9 mouse cellular contexts compared by ENCODE assay signal in the genomic region with DNA sequence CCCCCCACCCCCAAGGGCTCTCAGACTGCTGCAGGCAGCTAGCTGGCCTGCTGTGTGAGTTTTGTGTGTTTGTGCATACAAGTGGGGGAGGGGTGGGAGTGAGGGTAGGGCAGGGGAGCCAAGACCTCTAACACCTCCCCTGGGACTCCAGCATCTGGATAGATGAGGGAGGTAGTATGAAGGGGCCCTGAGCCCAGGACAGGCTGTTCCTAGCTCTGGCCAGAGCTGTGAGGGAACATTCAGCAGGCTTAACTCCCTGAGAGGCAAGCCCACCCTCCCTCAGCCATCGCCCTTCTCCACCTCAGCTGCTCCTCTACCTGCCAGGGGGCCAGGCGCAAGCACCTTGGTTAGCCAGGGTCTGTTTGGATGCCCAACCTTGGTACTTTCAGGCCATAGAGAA. TPM values are rescaled to one million over a fixed set of nuclear protein-coding genes. Genes with fewer than 3 reads are reported as not detected.
DNase-seq lines count a peak whose midpoint lies in the region; ATAC-seq and TF ChIP-seq lines count a peak whose summit lies in the region.
"Had no signal": no experiment of that assay in that cellular context is flagged by ENCODE, and none has a peak within 500 bp of the region (broad histone marks: within the 10 kb centered on the region; RNA-seq: fewer than 3 reads in every experiment).

No protein-coding gene starts in this region.

- TF ChIP-seq CTCF in intestine, postnatal 0 days (IDR thresholded peaks at IDR 0.05; ENCODE audit: low read depth), result no peak

- 0 out of 2 replicates have a peak overlapping the region, but pooled peaks have one; percentile 0 for H3K9ac ChIP-seq in intestine, embryonic 14.5 days (ENCODE audit: low read length)
- H3K9ac ChIP-seq in intestine, postnatal 0 days (ENCODE audit: low read depth, low read length), result no peak overlapping the region
- no peak overlapping the region for H3K9ac ChIP-seq in embryonic facial prominence, embryonic 13.5 days
- peak overlapping the region; percentile 21; the same call in 1 of the 2 replicates for H3K9ac ChIP-seq in heart, embryonic 12.5 days
- H3K9ac ChIP-seq in liver, embryonic 15.5 days, result no peak overlapping the region
- H3K9ac ChIP-seq: neural tube, embryonic 12.5 days had no signal

- H3K4me3 ChIP-seq in intestine, embryonic 14.5 days (ENCODE audit: low read depth, low read length), result no peak overlapping the region
- no peak overlapping the region for H3K4me3 ChIP-seq in intestine, postnatal 0 days (ENCODE audit: low read depth, low read length)
- no peak overlapping the region for H3K4me3 ChIP-seq in embryonic facial prominence, embryonic 13.5 days
- no peak overlapping the region for H3K4me3 ChIP-seq in heart, embryonic 12.5 days
- H3K4me3 ChIP-seq in liver, embryonic 15.5 days (replicated peaks), result no peak overlapping the region
- H3K4me3 ChIP-seq: neural tube, embryonic 12.5 days had no signal

- H3K27ac ChIP-seq in intestine, embryonic 14.5 days (ENCODE audit: low read depth), result no peak overlapping the region
- no peak overlapping the region for H3K27ac ChIP-seq in intestine, postnatal 0 days (ENCODE audit: low read depth, low read length)
- peak overlapping the region; percentile 64; the same call in 1 of the 2 replicates for H3K27ac ChIP-seq in embryonic facial prominence, embryonic 13.5 days
- peak overlapping the region; percentile 67 for H3K27ac ChIP-seq in heart, embryonic 12.5 days (ENCODE audit: poor library complexity, severe bottlenecking)
- H3K27ac ChIP-seq in liver, embryonic 15.5 days (replicated peaks), result peak overlapping the region; percentile 45
- H3K27ac ChIP-seq: neural tube, embryonic 12.5 days had no signal

- H3K4me1 ChIP-seq in intestine, embryonic 14.5 days (replicated peaks; ENCODE audit: control insufficient read depth, insufficient read depth, low read length), result peaks cover 39% of the 10 kb centered on the region
- peaks cover 18% of the 10 kb centered on the region for H3K4me1 ChIP-seq in intestine, postnatal 0 days (replicated peaks; ENCODE audit: control insufficient read depth, insufficient read depth, low read length)
- H3K4me1 ChIP-seq in embryonic facial prominence, embryonic 13.5 days, result peaks cover 39% of the 10 kb centered on the region
- H3K4me1 ChIP-seq in heart, embryonic 12.5 days (replicated peaks), result peaks cover 58% of the 10 kb centered on the region
- peaks cover 45% of the 10 kb centered on the region for H3K4me1 ChIP-seq in liver, embryonic 15.5 days (replicated peaks)

- no peak overlapping the region for H3K4me2 ChIP-seq in intestine, embryonic 14.5 days (ENCODE audit: low read length)
- no peak overlapping the region for H3K4me2 ChIP-seq in intestine, postnatal 0 days (replicated peaks; ENCODE audit: low read depth)
- H3K4me2 ChIP-seq in embryonic facial prominence, embryonic 13.5 days, result no peak overlapping the region
- peak overlapping the region; percentile 2 for H3K4me2 ChIP-seq in heart, embryonic 12.5 days
- no peak overlapping the region for H3K4me2 ChIP-seq in liver, embryonic 15.5 days
- H3K4me2 ChIP-seq: neural tube, embryonic 12.5 days had no signal

- H3K27me3 ChIP-seq in intestine, embryonic 14.5 days (replicated peaks; ENCODE audit: control insufficient read depth, insufficient read depth, low read length), result no peaks in the 10 kb centered on the region
- no peaks in the 10 kb centered on the region for H3K27me3 ChIP-seq in intestine, postnatal 0 days (replicated peaks; ENCODE audit: control insufficient read depth, insufficient read depth, low read length)
- no peaks in the 10 kb centered on the region for H3K27me3 ChIP-seq in embryonic facial prominence, embryonic 13.5 days
- no peaks in the 10 kb centered on the region for H3K27me3 ChIP-seq in heart, embryonic 12.5 days (replicated peaks)
- H3K27me3 ChIP-seq in liver, embryonic 15.5 days, result no peaks in the 10 kb centered on the region
- H3K27me3 ChIP-seq: neural tube, embryonic 12.5 days had no signal

- H3K36me3 ChIP-seq in intestine, embryonic 14.5 days (ENCODE audit: control insufficient read depth, insufficient read depth, low read length), result 0 out of 2 replicates have a peak, but pooled peaks cover 1% of the 10 kb centered on the region
- no peaks in the 10 kb centered on the region for H3K36me3 ChIP-seq in intestine, postnatal 0 days (ENCODE audit: control insufficient read depth, insufficient read depth)
- 0 out of 2 replicates have a peak, but pooled peaks cover 2% of the 10 kb centered on the region for H3K36me3 ChIP-seq in embryonic facial prominence, embryonic 13.5 days
- peaks cover 4% of the 10 kb centered on the region; the same call in 1 of the 2 replicates for H3K36me3 ChIP-seq in heart, embryonic 12.5 days
- H3K36me3 ChIP-seq in liver, embryonic 15.5 days (replicated peaks), result no peaks in the 10 kb centered on the region; the same call in 1 of the 2 replicates
- H3K36me3 ChIP-seq: neural tube, embryonic 12.5 days had no signal

- no peaks in the 10 kb centered on the region for H3K9me3 ChIP-seq in intestine, embryonic 14.5 days (ENCODE audit: control insufficient read depth, low read length)
- no peaks in the 10 kb centered on the region for H3K9me3 ChIP-seq in intestine, postnatal 0 days (ENCODE audit: control insufficient read depth)
- no peaks in the 10 kb centered on the region for H3K9me3 ChIP-seq in embryonic facial prominence, embryonic 13.5 days
- no peaks in the 10 kb centered on the region for H3K9me3 ChIP-seq in heart, embryonic 12.5 days (replicated peaks)
- no peaks in the 10 kb centered on the region for H3K9me3 ChIP-seq in liver, embryonic 15.5 days (replicated peaks)
- H3K9me3 ChIP-seq: neural tube, embryonic 12.5 days had no signal

- ATAC-seq in intestine, embryonic 14.5 days (replicated peaks; ENCODE audit: low FRiP score, low TSS enrichment, low read depth), result no peak
- ATAC-seq in intestine, postnatal 0 days, result no peak
- ATAC-seq in embryonic facial prominence, embryonic 13.5 days (ENCODE audit: insufficient number of reproducible peaks, insufficient read depth, low FRiP score, low TSS enrichment, low read depth), result no peak
- no peak for ATAC-seq in heart, embryonic 12.5 days (ENCODE audit: insufficient number of reproducible peaks, low FRiP score)
- ATAC-seq in liver, embryonic 15.5 days (ENCODE audit: insufficient read depth), result no peak

- DNase-seq in intestine, embryonic 14.5 days (ENCODE audit: low spot score), result no peak
- no peak for DNase-seq in adipocyte (ENCODE audit: low spot score)
- no peak for DNase-seq in urinary bladder, postnatal 25 days (ENCODE audit: low spot score)
- DNase-seq in left cerebral cortex, adult 11 months (ENCODE audit: low spot score), result no peak

- 83% methylated on average over 2 of the region's 2 CpGs for WGBS in intestine, embryonic 14.5 days
- 95% methylated on average over 2 of the region's 2 CpGs for WGBS in intestine, postnatal 0 days
- WGBS in embryonic facial prominence, embryonic 13.5 days, result 100% methylated on average over 2 of the region's 2 CpGs
- 87% methylated on average over 2 of the region's 2 CpGs for WGBS in heart, embryonic 12.5 days
- 60% methylated on average over 2 of the region's 2 CpGs for WGBS in liver, embryonic 15.5 days (ENCODE audit: insufficient replicate concordance)

RNA-seq across cellular contexts. Expression of gene Ppif, which starts 15.0 kb away (rescaled TPM):
- 71.2 and 71.4 TPM in 2 replicates for polyA plus RNA-seq in intestine, embryonic 14.5 days (2014; fragmentation: Nextera tagmentation; extraction: Ambion mirVana)
- 73.8 and 80.0 TPM in 2 replicates for polyA plus RNA-seq in intestine, postnatal 0 days (2015; fragmentation: Nextera tagmentation; extraction: Ambion mirVana)
- polyA plus RNA-seq in embryonic facial prominence, embryonic 13.5 days (2015; fragmentation: Nextera tagmentation; extraction: Ambion mirVana), result 31.4 and 34.1 TPM in 2 replicates
- polyA plus RNA-seq in heart, embryonic 12.5 days (2016; fragmentation: Nextera tagmentation; extraction: Ambion mirVana), result 101 and 104 TPM in 2 replicates
- 26.4 and 26.8 TPM in 2 replicates for polyA plus RNA-seq in liver, embryonic 15.5 days (2015; fragmentation: Nextera tagmentation; extraction: Ambion mirVana)

RNA-seq across cellular contexts. Expression of gene Zcchc24, which starts 59.9 kb away (rescaled TPM):
- polyA plus RNA-seq in intestine, embryonic 14.5 days (2014; fragmentation: Nextera tagmentation; extraction: Ambion mirVana), result 32.8 and 33.6 TPM in 2 replicates
- 10.3 and 12.1 TPM in 2 replicates for polyA plus RNA-seq in intestine, postnatal 0 days (2015; fragmentation: Nextera tagmentation; extraction: Ambion mirVana)
- polyA plus RNA-seq in embryonic facial prominence, embryonic 13.5 days (2015; fragmentation: Nextera tagmentation; extraction: Ambion mirVana), result 29.4 and 32.7 TPM in 2 replicates
- 30.4 and 31.9 TPM in 2 replicates for polyA plus RNA-seq in heart, embryonic 12.5 days (2016; fragmentation: Nextera tagmentation; extraction: Ambion mirVana)
- 7.5 and 8.3 TPM in 2 replicates for polyA plus RNA-seq in liver, embryonic 15.5 days (2015; fragmentation: Nextera tagmentation; extraction: Ambion mirVana)

Comparison
In these comparisons a context has a peak if more than half of its experiments do, and no peak if none do; other contexts are left out.
1. H3K9ac ChIP-seq: peak in intestine, embryonic 14.5 days (single experiment) and heart, embryonic 12.5 days (single experiment); none in intestine, postnatal 0 days (single experiment), embryonic facial prominence, embryonic 13.5 days (single experiment) and liver, embryonic 15.5 days (single experiment).
2. H3K27ac ChIP-seq: peak in embryonic facial prominence, embryonic 13.5 days (single experiment), heart, embryonic 12.5 days (single experiment) and liver, embryonic 15.5 days (single experiment); none in intestine, embryonic 14.5 days (single experiment) and intestine, postnatal 0 days (single experiment).